Mouse (Mus musculus) layer of hippocampus, adult 2 months (tissue): ENCODE measurements at regions not wholly inside any gene's neighbourhood (a gene's known extent, or its start where the extent isn't known, plus 50 kb on each side); places are given as distances from the start of the nearest gene placed in this dataset.

ENCODE experiments used
- DNase-seq, 2 experiments: peaks; one replicate each; pipeline ENCODE4 v3.0.0; 2022; ENCODE audit warnings: low spot score in 2 of 2
- H3K27ac ChIP-seq: fragments of 200-600 bp; 2 replicates; pipeline ENCODE4 v1.8.1; 2022
- H3K4me3 ChIP-seq: fragments of 200-600 bp; 2 replicates; pipeline ENCODE4 v1.8.1; 2022; ENCODE audit warnings: mild to moderate bottlenecking
- CTCF ChIP-seq: fragments of 200-600 bp; conservative IDR thresholded peaks from 2 replicates; pipeline ENCODE4 v1.8.1; 2022; ENCODE audit warnings: antibody characterized with exemption, mild to moderate bottlenecking, moderate library complexity
- microRNA-seq, 2 experiments: library from miRNA; unstranded; fragments of <30 nt; microRNA quantifications; one replicate each; pipeline ENCODE4 v1.2.0; 2021

GRCm38 (mm10) chr5:7829618-7830017 is 130.6 kb upstream of the Steap4 start:
- no peak for DNase-seq
- H3K4me3 ChIP-seq: no peak overlapping the region
- H3K27ac ChIP-seq: no peak overlapping the region
- no peak for TF ChIP-seq CTCF

GRCm38 (mm10) chr5:7833812-7834211 is 126.4 kb upstream of the Steap4 start:
- Histone ChIP-seq H3K4me3 (no peak overlapping the region), H3K27ac (no peak overlapping the region)
- no peak for DNase-seq
- TF ChIP-seq CTCF: no peak

- no peak for DNase-seq
- no peak overlapping the region for H3K4me3 ChIP-seq
- TF ChIP-seq CTCF: no peak
- no peak overlapping the region for H3K27ac ChIP-seq
Measured at GRCm38 (mm10) chr5:7863047-7863446, 97.2 kb upstream of the Steap4 start.

- no peak overlapping the region for H3K27ac ChIP-seq
- TF ChIP-seq CTCF: peak; percentile 36
- DNase-seq: no peak
- H3K4me3 ChIP-seq: no peak overlapping the region
Measured at GRCm38 (mm10) chr5:7866041-7866641, 94.1 kb upstream of the Steap4 start.

- H3K4me3 ChIP-seq: no peak overlapping the region
- peak; percentile 84 for TF ChIP-seq CTCF
- peak; percentile 31 to 57 for DNase-seq
- no peak overlapping the region for H3K27ac ChIP-seq
Measured at GRCm38 (mm10) chr5:7899537-7899936, 60.7 kb upstream of the Steap4 start.

Small RNA genes in the stretch of these regions (microRNA-seq; reads per million reads assigned to microRNA genes)
- gene Gm22196: 0 reads per million in 2 experiments
